Mouse (Mus musculus) liver, embryonic 13.5 days (tissue): Measurements from ENCODE around the gene Pip5k1b. TPM values are rescaled to one million over a fixed set of nuclear protein-coding genes. Genes with fewer than 3 reads are reported as not detected.

Experiments used
- ATAC-seq: fragments of 200-750 bp; cut with Nextera tagmentation; 2 replicates; pipeline ENCODE4 v1.8.0; 2017; ENCODE audit warnings: low read depth, mild to moderate bottlenecking, moderate number of reproducible peaks, moderate library complexity
- DNase-seq: peaks from one replicate; pipeline ENCODE4 v3.0.0; 2022
- H3K27ac ChIP-seq: fragments of 300-500 bp; sonication (generic); 2 replicates; pipeline ENCODE4 v1.5.1; 2015; ENCODE audit warnings: moderate library complexity, mild to moderate bottlenecking, inconsistent platforms
- H3K27me3 ChIP-seq: fragments of 300-500 bp; sonication (generic); 2 replicates; pipeline ENCODE4 v1.6.1; 2015; ENCODE audit warnings: mild to moderate bottlenecking, inconsistent platforms
- H3K36me3 ChIP-seq: fragments of 300-500 bp; sonication (generic); 2 replicates; pipeline ENCODE4 v1.6.1; 2015; ENCODE audit warnings: mild to moderate bottlenecking, inconsistent platforms
- H3K4me1 ChIP-seq: fragments of 300-500 bp; sonication (generic); replicated peaks from 2 replicates; pipeline ENCODE4 v1.6.1; 2015; ENCODE audit warnings: inconsistent platforms
- H3K4me2 ChIP-seq: fragments of 300-500 bp; sonication (generic); 2 replicates; pipeline ENCODE4 v1.6.1; 2015; ENCODE audit warnings: inconsistent platforms, mild to moderate bottlenecking, moderate library complexity
- H3K4me3 ChIP-seq: fragments of 300-500 bp; sonication (generic); replicated peaks from 2 replicates; pipeline ENCODE4 v1.5.1; 2015; ENCODE audit warnings: mild to moderate bottlenecking, inconsistent platforms
- H3K9ac ChIP-seq: fragments of 300-500 bp; sonication (generic); 2 replicates; pipeline ENCODE4 v1.6.1; 2015; ENCODE audit warnings: mild to moderate bottlenecking, inconsistent platforms
- H3K9me3 ChIP-seq: fragments of 300-500 bp; sonication (generic); replicated peaks from 2 replicates; pipeline ENCODE4 v1.6.1; 2016; ENCODE audit warnings: inconsistent platforms
- WGBS: fragments of 180-500 bp; shearing (Covaris S2); methylation state at CpG from one replicate; pipeline ENCODE4 v1.1.7; 2015; ENCODE audit not compliant: insufficient replicate concordance; 5-methylcytosine and 5-hydroxymethylcytosine counted together
- polyA plus RNA-seq: library from polyadenylated mRNA; unstranded; fragments of >200 nt; fragmentation: Nextera tagmentation; extraction: Ambion mirVana; gene quantifications from 2 replicates; pipeline ENCODE4 v1.2.1, GENCODE M21; 2015

Gene Pip5k1b
- polyA plus RNA-seq, 1 experiment from 2014 or later = 8.5 TPM

DNA sequence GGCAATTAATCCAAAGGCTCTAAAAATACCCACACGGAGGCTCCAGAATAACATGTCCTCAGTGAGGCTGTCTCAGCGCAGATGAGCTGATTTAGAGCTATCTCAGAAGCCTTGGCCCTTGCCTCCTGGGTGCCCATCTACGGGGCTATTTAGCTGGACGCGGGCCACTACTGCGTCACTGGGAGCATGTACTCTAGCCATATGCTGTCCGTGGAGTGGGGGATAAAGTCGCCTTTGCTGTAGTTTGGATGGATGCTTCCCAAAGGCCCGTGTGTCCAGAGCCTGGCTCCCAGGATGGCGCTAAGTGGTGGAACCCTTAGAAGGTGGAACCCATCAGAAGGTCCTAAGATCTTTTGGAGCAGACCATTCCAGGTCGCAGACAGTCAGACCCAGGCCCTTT, 241.0 kb downstream of the Pip5k1b start:
- H3K9me3 ChIP-seq = no peaks in the 10 kb centered on the region
- H3K4me2 ChIP-seq = no peak overlapping the region
- no peaks in the 10 kb centered on the region for H3K36me3 ChIP-seq
- H3K27ac ChIP-seq = no peak overlapping the region
- H3K4me3 ChIP-seq = no peak overlapping the region
- ATAC-seq = no peak
- no peak for DNase-seq
- no peaks in the 10 kb centered on the region for H3K27me3 ChIP-seq
- WGBS = 85% methylated on average over 11 of the region's 11 CpGs
- no peaks in the 10 kb centered on the region for H3K4me1 ChIP-seq
- no peak overlapping the region for H3K9ac ChIP-seq

DNA sequence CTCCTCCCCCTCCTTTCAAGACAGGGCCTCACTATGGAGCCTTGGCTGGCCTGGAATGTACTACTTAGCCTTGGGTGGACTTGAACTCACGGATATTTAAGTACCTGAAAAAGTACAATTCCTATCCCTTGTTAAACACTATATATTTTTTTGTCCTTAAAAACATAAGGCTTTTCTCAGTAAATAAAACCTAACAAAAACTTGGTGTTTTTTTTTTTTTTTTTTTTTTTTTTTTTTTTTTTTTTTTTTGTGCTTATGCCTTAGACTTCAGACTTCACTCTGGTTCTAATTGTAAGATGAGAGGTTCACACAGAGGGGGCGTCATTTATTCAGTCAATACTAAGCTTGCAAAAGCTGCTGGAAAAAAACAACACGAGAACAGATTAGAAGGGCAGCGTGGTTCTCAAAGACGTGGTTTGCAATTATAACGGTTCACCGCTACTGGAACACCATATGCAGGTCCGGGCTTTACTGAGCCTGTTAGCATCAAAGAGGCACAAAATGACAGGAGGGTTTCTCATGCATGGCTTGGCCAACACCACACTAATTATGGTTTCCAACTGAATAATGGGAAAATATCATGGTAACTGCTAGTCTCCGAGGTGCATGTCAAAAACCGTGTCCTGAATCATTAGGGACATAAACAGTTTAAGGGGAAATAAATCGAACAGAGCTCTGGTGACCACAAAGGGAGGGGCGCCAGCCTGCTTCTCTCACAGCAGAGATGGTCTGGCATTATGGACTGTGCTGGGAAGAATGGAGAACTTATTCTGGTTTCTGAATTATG, 242.9 kb downstream of the Pip5k1b start:
- WGBS = 78% methylated on average over 12 of the region's 12 CpGs
- no peaks in the 10 kb centered on the region for H3K27me3 ChIP-seq
- ATAC-seq (no peak), DNase-seq (no peak)
- H3K4me1 ChIP-seq = no peaks in the 10 kb centered on the region
- H3K36me3 ChIP-seq = no peaks in the 10 kb centered on the region
- H3K4me2 ChIP-seq = no peak overlapping the region
- no peak overlapping the region for H3K4me3 ChIP-seq
- H3K9me3 ChIP-seq = no peaks in the 10 kb centered on the region
- no peak overlapping the region for H3K27ac ChIP-seq
- no peak overlapping the region for H3K9ac ChIP-seq

DNA sequence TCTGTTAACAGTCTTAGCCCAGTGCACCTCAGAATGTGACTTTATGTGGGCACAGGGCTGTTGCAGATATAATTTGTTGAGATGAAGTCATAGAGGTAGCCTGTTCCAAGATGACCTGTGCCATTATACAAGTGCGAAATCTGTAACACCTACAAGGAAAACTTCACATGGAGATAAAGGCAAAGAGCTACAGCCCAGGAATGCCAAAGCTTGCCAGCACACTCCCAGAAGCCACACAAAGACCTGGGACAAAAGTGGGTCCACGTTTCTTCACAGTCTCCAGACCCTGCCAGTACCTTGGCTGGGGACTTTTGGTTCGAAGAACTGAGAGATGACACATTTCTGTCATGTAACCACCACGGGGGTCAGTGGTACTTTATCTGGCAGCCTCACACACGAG, 243.6 kb downstream of the Pip5k1b start:
- H3K9ac ChIP-seq = no peak overlapping the region
- H3K27me3 ChIP-seq = no peaks in the 10 kb centered on the region
- H3K9me3 ChIP-seq = no peaks in the 10 kb centered on the region
- H3K4me2 ChIP-seq = no peak overlapping the region
- H3K4me1 ChIP-seq = no peaks in the 10 kb centered on the region
- 54% methylated on average over 5 of the region's 5 CpGs for WGBS
- H3K36me3 ChIP-seq = no peaks in the 10 kb centered on the region
- H3K27ac ChIP-seq = no peak overlapping the region
- ATAC-seq (no peak), DNase-seq (no peak)
- no peak overlapping the region for H3K4me3 ChIP-seq

DNA sequence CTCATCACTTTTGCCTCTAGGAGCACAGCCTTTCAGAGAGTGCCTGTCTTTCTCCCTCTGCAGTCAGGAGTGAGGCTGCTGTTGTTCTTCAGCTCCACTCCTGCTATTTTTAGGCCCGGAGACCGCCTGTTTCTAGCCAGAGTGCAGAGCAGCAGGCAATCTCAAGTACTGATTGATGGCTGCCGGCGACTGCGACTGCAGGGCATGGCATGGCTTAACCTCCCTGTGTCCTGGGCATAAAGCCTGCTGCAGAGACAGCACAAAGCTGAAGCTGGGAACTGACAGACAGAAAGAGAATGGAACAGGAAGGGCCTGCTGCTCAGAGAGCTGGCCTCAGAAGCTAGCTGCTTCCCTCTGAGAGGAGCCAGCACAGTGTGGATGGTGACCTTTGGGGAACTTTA, 247.4 kb downstream of the Pip5k1b start:
- Histone ChIP-seq H3K4me1 (no peaks in the 10 kb centered on the region), H3K36me3 (no peaks in the 10 kb centered on the region), H3K9me3 (no peaks in the 10 kb centered on the region), H3K9ac (no peak overlapping the region), H3K4me2 (no peak overlapping the region), H3K27ac (no peak overlapping the region), H3K4me3 (no peak overlapping the region), H3K27me3 (no peaks in the 10 kb centered on the region)
- 55% methylated on average over 5 of the region's 5 CpGs for WGBS
- DNase-seq = no peak
- ATAC-seq = no peak

DNA sequence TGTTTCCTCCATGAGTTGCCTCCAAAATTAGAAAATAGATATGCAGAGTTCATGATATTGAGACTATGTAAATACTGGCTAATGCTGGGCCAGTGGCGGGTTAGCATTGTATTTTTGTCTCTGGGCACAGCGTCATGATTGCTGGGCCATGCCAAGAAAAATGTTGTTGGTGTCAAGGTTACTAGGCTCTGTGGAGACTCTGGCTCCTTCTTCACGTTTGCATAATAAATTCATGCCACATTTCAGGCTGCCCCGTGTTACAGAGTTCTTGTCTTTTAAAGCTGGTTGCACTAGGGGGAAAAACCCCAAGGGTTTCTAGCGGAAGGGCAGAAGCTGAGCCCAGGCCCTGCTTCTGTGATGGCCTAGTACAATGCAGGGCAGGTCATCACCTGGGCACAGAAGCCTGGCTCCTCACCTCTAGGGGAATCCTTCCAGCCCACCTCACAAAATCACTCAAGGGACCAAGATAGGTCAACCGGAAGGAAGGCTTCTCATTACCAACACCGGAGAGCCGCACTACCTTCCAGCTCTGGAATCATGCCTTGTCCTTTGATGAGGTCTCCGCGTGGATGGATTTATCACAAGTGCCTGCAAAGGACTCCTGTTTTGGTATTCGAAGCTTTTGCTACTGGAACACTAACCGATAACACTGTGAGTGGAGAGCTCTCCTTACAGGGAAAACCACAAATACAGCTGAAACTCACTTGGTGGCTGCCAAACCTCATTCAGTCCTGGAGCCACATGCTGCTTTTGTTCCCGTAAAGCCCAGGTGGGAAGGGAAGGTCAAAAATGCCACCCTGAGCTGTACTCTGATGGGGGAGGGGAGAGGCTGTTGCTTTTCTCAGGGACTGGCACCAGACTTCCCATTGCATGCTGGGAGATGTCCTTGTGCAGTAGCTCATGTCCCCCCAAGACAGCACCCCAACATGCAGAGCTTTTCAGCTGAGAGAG, 248.1 kb downstream of the Pip5k1b start:
- H3K9me3 ChIP-seq = no peaks in the 10 kb centered on the region
- no peaks in the 10 kb centered on the region for H3K4me1 ChIP-seq
- DNase-seq (no peak), ATAC-seq (no peak)
- H3K27me3 ChIP-seq = no peaks in the 10 kb centered on the region
- no peaks in the 10 kb centered on the region for H3K36me3 ChIP-seq
- H3K27ac ChIP-seq = no peak overlapping the region
- H3K4me3 ChIP-seq = no peak overlapping the region
- WGBS = 77% methylated on average over 13 of the region's 13 CpGs
- no peak overlapping the region for H3K9ac ChIP-seq
- H3K4me2 ChIP-seq = no peak overlapping the region

DNA sequence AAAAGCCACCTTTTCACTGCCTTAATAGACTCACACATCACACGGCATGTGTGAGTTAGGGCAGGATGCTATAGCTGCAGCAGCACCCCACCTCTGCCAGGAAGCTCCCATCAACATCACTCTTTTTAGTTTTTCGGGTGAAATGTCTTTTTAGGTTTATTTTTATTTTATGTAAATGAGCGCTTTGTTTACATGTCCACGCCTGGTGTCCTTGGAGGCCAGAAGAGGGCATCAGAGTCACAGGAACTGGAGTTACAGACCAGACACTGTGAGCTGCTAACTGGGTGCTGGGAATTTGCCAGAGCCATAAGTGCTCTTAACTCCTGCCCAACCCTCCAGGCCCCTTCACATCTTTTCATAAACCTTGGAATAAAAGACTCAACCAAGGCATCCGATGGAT, 249.3 kb downstream of the Pip5k1b start:
- Histone ChIP-seq H3K27ac (no peak overlapping the region), H3K9ac (no peak overlapping the region), H3K4me3 (no peak overlapping the region), H3K4me1 (peaks cover under 1% of the 10 kb centered on the region; the same call in 1 of the 2 replicates), H3K27me3 (no peaks in the 10 kb centered on the region), H3K9me3 (no peaks in the 10 kb centered on the region), H3K4me2 (no peak overlapping the region), H3K36me3 (no peaks in the 10 kb centered on the region)
- 81% methylated on average over 5 of the region's 5 CpGs for WGBS
- no peak for DNase-seq
- ATAC-seq = no peak

DNA sequence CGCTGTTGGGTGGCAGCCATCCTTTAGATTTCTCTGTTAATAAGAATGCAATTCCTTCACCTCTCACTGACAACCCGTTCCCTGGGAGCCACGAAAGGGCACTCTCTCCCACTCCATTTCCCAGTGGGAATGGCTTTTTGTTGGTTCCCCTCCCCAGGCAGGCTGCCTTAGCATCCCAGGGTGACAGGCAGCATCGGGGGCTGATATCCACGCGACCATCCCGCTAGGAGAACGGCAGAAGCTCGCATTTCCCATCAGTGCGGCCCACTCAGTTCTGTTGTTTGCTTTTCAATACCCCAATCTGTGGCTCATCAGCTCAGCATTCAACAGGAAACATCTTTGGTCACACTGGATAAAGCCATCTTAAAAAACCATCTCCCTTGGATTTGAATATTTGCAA, 253.5 kb downstream of the Pip5k1b start:
- Histone ChIP-seq H3K27me3 (no peaks in the 10 kb centered on the region), H3K27ac (no peak overlapping the region), H3K4me1 (peaks cover 5% of the 10 kb centered on the region), H3K36me3 (no peaks in the 10 kb centered on the region), H3K9ac (no peak overlapping the region), H3K9me3 (no peaks in the 10 kb centered on the region), H3K4me3 (no peak overlapping the region), H3K4me2 (no peak overlapping the region)
- 66% methylated on average over 10 of the region's 10 CpGs for WGBS
- DNase-seq (no peak), ATAC-seq (no peak)

DNA sequence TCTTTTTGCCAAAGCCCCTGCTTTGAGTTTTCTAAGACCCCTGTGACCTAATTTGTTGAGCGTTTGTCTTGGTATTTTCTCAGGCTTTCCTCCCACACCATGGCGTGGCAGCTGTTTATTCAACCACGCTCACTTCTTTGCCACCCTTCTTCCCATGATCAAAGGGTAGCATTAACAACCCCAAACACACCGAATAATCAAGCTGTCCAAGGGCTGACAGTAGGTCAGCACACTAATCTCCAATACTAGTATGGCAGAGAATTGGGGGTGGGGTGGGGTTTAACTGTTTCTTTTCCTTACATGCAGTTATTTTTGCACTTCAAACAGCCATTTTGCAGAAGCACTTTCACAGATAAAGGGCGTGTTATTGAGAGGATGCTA, 253.9 kb downstream of the Pip5k1b start:
- WGBS = 42% methylated on average over 5 of the region's 5 CpGs
- no peak overlapping the region for H3K4me3 ChIP-seq
- H3K27ac ChIP-seq = no peak overlapping the region
- peaks cover 5% of the 10 kb centered on the region for H3K4me1 ChIP-seq
- no peak overlapping the region for H3K4me2 ChIP-seq
- H3K36me3 ChIP-seq = no peaks in the 10 kb centered on the region
- DNase-seq (no peak), ATAC-seq (no peak)
- no peaks in the 10 kb centered on the region for H3K9me3 ChIP-seq
- no peaks in the 10 kb centered on the region for H3K27me3 ChIP-seq
- H3K9ac ChIP-seq = no peak overlapping the region

DNA sequence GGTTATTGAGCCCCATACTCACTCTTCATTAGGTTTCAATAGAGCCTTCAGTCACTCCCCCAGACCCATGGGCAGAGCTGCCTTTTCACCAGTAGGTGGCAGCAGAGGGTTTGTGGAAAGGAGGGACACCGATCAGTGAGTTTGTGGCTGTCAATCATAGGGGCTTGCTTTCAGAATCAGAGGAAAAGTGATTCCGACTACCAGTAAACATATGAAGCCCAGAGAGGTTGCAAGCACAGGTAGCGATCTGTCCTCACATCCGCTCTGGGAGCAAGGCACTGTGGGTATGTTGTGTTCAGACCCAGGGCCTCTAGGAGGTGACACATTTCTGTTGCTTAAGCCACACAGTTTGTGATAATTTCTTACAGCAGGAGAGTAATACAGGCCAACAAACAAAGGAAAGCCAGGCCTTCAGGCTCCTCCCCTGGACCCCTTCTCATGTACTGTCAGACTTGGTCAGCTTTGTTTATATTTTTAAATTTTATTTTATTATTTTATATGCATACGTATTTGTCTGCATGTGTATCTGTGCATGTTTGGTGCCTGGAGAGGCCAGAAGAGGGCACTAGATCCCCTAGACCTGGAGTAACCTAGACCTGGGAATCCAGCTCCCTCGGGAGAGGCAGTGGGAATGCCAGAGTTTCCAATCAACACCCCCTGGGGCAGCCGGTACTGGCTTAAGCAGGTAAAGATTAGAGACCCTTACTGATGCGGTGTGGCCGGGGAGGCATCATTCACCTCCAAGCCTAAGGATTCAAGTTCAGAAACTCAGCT, 254.5 kb downstream of the Pip5k1b start:
- DNase-seq (peak; percentile 48), ATAC-seq (peak; percentile 64)
- 16% methylated on average over 9 of the region's 9 CpGs for WGBS
- H3K4me2 ChIP-seq = peak overlapping the region; percentile 59
- H3K4me3 ChIP-seq = peak overlapping the region; percentile 45
- H3K9ac ChIP-seq = 0 out of 2 replicates have a peak overlapping the region, but pooled peaks have one; percentile 39
- peaks cover 5% of the 10 kb centered on the region for H3K4me1 ChIP-seq
- no peaks in the 10 kb centered on the region for H3K9me3 ChIP-seq
- no peaks in the 10 kb centered on the region for H3K36me3 ChIP-seq
- no peaks in the 10 kb centered on the region for H3K27me3 ChIP-seq
- H3K27ac ChIP-seq = no peak overlapping the region

DNA sequence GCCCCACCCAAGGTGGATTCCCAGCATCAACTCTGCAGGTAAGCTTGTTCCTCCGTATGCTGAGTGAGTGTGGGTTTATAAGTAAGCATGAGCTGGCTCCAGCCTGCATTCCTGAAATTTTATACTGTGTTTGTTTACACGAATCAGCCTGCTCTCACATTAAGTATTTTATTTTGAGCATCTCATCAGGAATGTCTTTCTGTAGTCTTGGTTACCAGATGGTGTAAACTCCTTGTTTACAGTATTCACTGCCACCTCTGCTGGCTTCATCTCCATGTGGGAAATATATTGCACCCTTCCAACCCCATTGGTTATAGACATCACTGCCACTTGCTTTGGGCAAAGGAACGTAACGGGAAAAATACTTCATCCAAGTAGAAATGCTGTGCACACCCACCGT, 262.1 kb downstream of the Pip5k1b start:
- 70% methylated on average over 5 of the region's 5 CpGs for WGBS
- Histone ChIP-seq H3K4me3 (no peak overlapping the region), H3K4me2 (no peak overlapping the region), H3K4me1 (no peaks in the 10 kb centered on the region), H3K9ac (no peak overlapping the region), H3K9me3 (no peaks in the 10 kb centered on the region), H3K27me3 (no peaks in the 10 kb centered on the region; the same call in 1 of the 2 replicates), H3K36me3 (no peaks in the 10 kb centered on the region), H3K27ac (no peak overlapping the region)
- ATAC-seq = no peak
- DNase-seq = no peak

DNA sequence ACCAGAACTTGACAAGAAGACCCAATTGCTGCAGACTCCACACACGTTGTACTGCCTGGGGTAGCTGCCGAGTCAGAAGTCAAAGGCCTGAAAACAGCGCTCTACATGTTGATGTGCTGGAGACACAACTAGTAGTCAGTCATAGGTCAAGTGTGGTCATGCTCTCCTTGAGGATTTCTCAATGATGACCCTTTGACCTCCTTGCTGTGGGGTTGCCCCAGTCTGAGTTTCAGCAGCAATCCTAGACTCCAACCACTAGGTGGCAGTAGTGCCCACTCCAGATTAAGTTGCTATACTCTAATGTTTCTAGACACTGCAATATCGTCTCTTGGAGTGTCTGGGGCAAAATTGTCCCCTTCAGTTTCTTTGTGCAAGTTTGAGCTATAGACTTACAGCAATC, 271.5 kb downstream of the Pip5k1b start:
- Histone ChIP-seq H3K36me3 (no peaks in the 10 kb centered on the region), H3K9me3 (no peaks in the 10 kb centered on the region), H3K4me1 (peaks cover 22% of the 10 kb centered on the region), H3K9ac (no peak overlapping the region), H3K4me2 (no peak overlapping the region), H3K27me3 (no peaks in the 10 kb centered on the region), H3K4me3 (no peak overlapping the region), H3K27ac (no peak overlapping the region)
- ATAC-seq (no peak), DNase-seq (peak; percentile 50)
- 59% methylated on average over 4 of the region's 4 CpGs for WGBS
